Mouse (Mus musculus) megakaryocyte, embryonic 14.5 days (primary cell): Measurements from ENCODE around the gene Pkd1l1.

ENCODE experiments used
- FLI1 ChIP-seq: IDR thresholded peaks from 2 replicates; pipeline ENCODE4 v1.6.1; 2012; ENCODE audit warnings: low read length, inconsistent platforms, mixed read lengths
- GATA1 ChIP-seq: IDR thresholded peaks from 3 replicates; pipeline ENCODE4 v1.6.1; 2012; ENCODE audit warnings: mixed read lengths, low read length, inconsistent platforms, borderline replicate concordance

- TF ChIP-seq GATA1 (no peak), FLI1 (no peak)
Measured at GRCm38 (mm10) chr11:8795031-8795430, 178.0 kb downstream of the Pkd1l1 start.
